In the genomic region with DNA sequence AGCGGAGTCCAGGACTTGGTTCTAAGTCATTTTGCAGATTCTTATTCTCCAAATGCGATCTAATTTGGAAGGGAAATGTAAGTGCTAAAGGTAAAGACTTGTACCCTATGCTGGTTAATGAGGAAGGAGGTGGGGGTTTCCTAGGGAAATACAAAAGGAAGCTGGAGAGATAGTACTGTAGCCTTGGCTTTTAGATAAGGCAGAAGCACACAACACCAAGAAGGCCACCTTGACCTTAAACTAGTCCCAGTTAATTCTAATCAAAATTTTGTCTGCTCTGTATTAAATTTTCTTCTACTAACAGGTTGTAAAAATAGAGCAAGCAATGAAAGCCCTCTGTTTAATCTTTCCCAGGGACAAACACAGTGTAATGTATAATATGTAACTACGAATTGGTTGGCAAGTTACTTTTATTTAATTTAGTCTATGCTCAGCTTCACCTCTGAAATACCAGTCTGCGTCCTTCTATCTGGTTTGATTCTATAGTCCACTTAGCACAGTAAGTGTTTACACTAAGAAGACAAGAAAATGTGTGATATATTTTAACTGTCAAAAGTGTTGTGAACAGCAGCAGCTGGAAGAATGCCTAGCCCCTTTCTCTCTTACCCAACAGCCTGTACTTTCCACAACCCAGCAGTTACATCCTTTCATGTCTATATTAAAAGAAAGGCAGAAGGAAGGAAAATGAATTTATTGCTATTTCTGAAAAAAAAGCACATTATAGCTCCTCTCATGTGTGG, we compare ENCODE assay signal across 12 mouse cellular contexts.
A peak's percentile ranks its signal among the peaks of the same experiment; 100 is the strongest.
DNase-seq lines count a peak whose midpoint lies in the region; ATAC-seq and TF ChIP-seq lines count a peak whose summit lies in the region.
"Had no signal": no experiment of that assay in that cellular context is flagged by ENCODE, and none has a peak within 500 bp of the region (broad histone marks: within the 10 kb centered on the region; RNA-seq: fewer than 3 reads in every experiment).

No protein-coding gene starts in this region.

- no peaks in the 10 kb centered on the region for H3K27me3 ChIP-seq in kidney, embryonic 15.5 days
- H3K27me3 ChIP-seq in Patski, result no peaks in the 10 kb centered on the region
- H3K27me3 ChIP-seq in intestine, postnatal 0 days (replicated peaks; ENCODE audit: control insufficient read depth, insufficient read depth, low read length), result no peaks in the 10 kb centered on the region

- no peak overlapping the region for H3K9ac ChIP-seq in kidney, embryonic 15.5 days
- H3K9ac ChIP-seq in intestine, postnatal 0 days (ENCODE audit: low read depth, low read length), result no peak overlapping the region

- DNase-seq in kidney, postnatal 4 days, result no peak
- no peak for DNase-seq in Patski (ENCODE audit: low read depth, low spot score)
- DNase-seq in urinary bladder, postnatal 25 days (ENCODE audit: low spot score), result no peak
- no peak for DNase-seq in thymus, postnatal 25 days
- no peak for DNase-seq in right cerebral cortex, postnatal 4 days
- DNase-seq: cerebellum, adult 11-12 months; heart, postnatal 36 days; kidney, adult 11 months; thymus, adult 18-20 months had no signal

- in situ Hi-C loops in Patski (cut with MboI; ENCODE audit: low pct_unique_long_range_greater_than_20kb), result no loop called here

- ATAC-seq in kidney, embryonic 15.5 days (replicated peaks; ENCODE audit: low FRiP score), result no peak; the same call in 1 of the 2 replicates
- ATAC-seq in Patski, result peak; percentile 17
- no peak for ATAC-seq in intestine, postnatal 0 days

- H3K4me2 ChIP-seq in kidney, embryonic 15.5 days, result 0 out of 2 replicates have a peak overlapping the region, but pooled peaks have one; percentile 34
- peak overlapping the region; percentile 68; the same call in 1 of the 2 replicates for H3K4me2 ChIP-seq in intestine, postnatal 0 days (replicated peaks; ENCODE audit: low read depth)

- H3K36me3 ChIP-seq in kidney, embryonic 15.5 days, result no peaks in the 10 kb centered on the region
- no peaks in the 10 kb centered on the region for H3K36me3 ChIP-seq in intestine, postnatal 0 days (ENCODE audit: control insufficient read depth, insufficient read depth)

- no peaks in the 10 kb centered on the region for H3K9me3 ChIP-seq in kidney, embryonic 15.5 days (replicated peaks)
- no peaks in the 10 kb centered on the region for H3K9me3 ChIP-seq in intestine, postnatal 0 days (ENCODE audit: control insufficient read depth)

- peaks cover 26% of the 10 kb centered on the region for H3K4me1 ChIP-seq in kidney, embryonic 15.5 days
- peaks cover 14% of the 10 kb centered on the region for H3K4me1 ChIP-seq in embryonic fibroblast, embryonic 13.5 days (ENCODE audit: control insufficient read depth, insufficient read depth, low read length)
- peaks cover 9% of the 10 kb centered on the region; the same call in 1 of the 2 replicates for H3K4me1 ChIP-seq in intestine, postnatal 0 days (replicated peaks; ENCODE audit: control insufficient read depth, insufficient read depth, low read length)

- no peak for TF ChIP-seq POLR2A in embryonic fibroblast, embryonic 13.5 days (IDR thresholded peaks at IDR 0.05; ENCODE audit: low read depth, low read length)

- peak overlapping the region; percentile 78 for H3K27ac ChIP-seq in kidney, embryonic 15.5 days
- peak overlapping the region; percentile 81 for H3K27ac ChIP-seq in embryonic fibroblast, embryonic 13.5 days (ENCODE audit: insufficient read depth, low read length)
- H3K27ac ChIP-seq in intestine, postnatal 0 days (ENCODE audit: low read depth, low read length), result no peak overlapping the region

- POLR2A ChIA-PET in Patski (lab: Charles Lee), result interaction anchor here (0.6 kb wide), 1 partner anchor 35 kb away, joined by 3 read pairs; no protein-coding TSS in a partner anchor

- 57% methylated on average over 4 of the region's 4 CpGs for WGBS in kidney, embryonic 15.5 days
- 54% methylated on average over 4 of the region's 4 CpGs for WGBS in intestine, postnatal 0 days

- no peak overlapping the region for H3K4me3 ChIP-seq in kidney, embryonic 15.5 days (replicated peaks)
- no peak overlapping the region for H3K4me3 ChIP-seq in embryonic fibroblast, embryonic 13.5 days (ENCODE audit: insufficient read depth, low read length)
- no peak overlapping the region for H3K4me3 ChIP-seq in intestine, postnatal 0 days (ENCODE audit: low read depth, low read length)

- CTCF ChIA-PET in Patski (lab: Charles Lee), result interaction anchor here (0.6 kb wide), 1 partner anchor 65 kb away, joined by 3 read pairs; no protein-coding TSS in a partner anchor

- TF ChIP-seq CTCF in Patski (IDR thresholded peaks at IDR 0.05), result no peak
- no peak for TF ChIP-seq CTCF in embryonic fibroblast, embryonic 13.5 days (IDR thresholded peaks at IDR 0.05; ENCODE audit: borderline replicate concordance, insufficient read depth, low read length)
- no peak for TF ChIP-seq CTCF in intestine, postnatal 0 days (IDR thresholded peaks at IDR 0.05; ENCODE audit: low read depth)
